Mouse (Mus musculus): ENCODE results near the gene Plekhg5. TPM values are rescaled to one million over a fixed set of nuclear protein-coding genes. Genes with fewer than 3 reads are reported as not detected.

The Plekhg5 gene
- polyA plus RNA-seq, 1 experiment from 2014 or later = 5.1 TPM

GRCm38 (mm10) chr4:152114080-152114479, 41.8 kb downstream of the Plekhg5 start:
- H3K9ac ChIP-seq = no peak overlapping the region
- peaks cover 55% of the 10 kb centered on the region for H3K27me3 ChIP-seq
- H3K4me2 ChIP-seq = no peak overlapping the region
- no peak for ATAC-seq (ENCODE audit: insufficient read depth)
- H3K4me3 ChIP-seq (replicated peaks) = no peak overlapping the region
- WGBS (ENCODE audit: insufficient replicate concordance) = 85% methylated on average over 16 of the region's 16 CpGs
- no peaks in the 10 kb centered on the region for H3K9me3 ChIP-seq (replicated peaks)
- peaks cover 39% of the 10 kb centered on the region for H3K36me3 ChIP-seq (replicated peaks)
- H3K4me1 ChIP-seq (replicated peaks) = peaks cover 39% of the 10 kb centered on the region
- H3K27ac ChIP-seq (replicated peaks) = no peak overlapping the region

- Histone ChIP-seq H3K27me3 (peaks cover 75% of the 10 kb centered on the region), H3K4me1 (replicated peaks) (peaks cover 35% of the 10 kb centered on the region), H3K9me3 (replicated peaks) (no peaks in the 10 kb centered on the region), H3K36me3 (replicated peaks) (peaks cover 32% of the 10 kb centered on the region), H3K4me2 (peak within 1 kb of the TSS; percentile 43), H3K27ac (replicated peaks) (no peak within 1 kb of the TSS), H3K9ac (no peak within 1 kb of the TSS), H3K4me3 (replicated peaks) (0 out of 2 replicates have a peak within 1 kb of the TSS, but pooled peaks have one; percentile 4)
- ATAC-seq (ENCODE audit: insufficient read depth) = peak; percentile 23; the same call in 1 of the 2 replicates
- 1% methylated on average over 30 of the region's 30 CpGs for WGBS (ENCODE audit: insufficient replicate concordance)
Measured at GRCm38 (mm10) chr4:152115921-152116612, 43.8 kb downstream of the Plekhg5 start, which contains the start of gene Tnfrsf25. TSS of gene Tnfrsf25 (plus strand) at chr4:152115934.

GRCm38 (mm10) chr4:152117538-152117937, 45.2 kb downstream of the Plekhg5 start:
- no peak for ATAC-seq (ENCODE audit: insufficient read depth)
- H3K9me3 ChIP-seq (replicated peaks) = no peaks in the 10 kb centered on the region
- no peak overlapping the region for H3K27ac ChIP-seq (replicated peaks)
- no peak overlapping the region for H3K4me3 ChIP-seq (replicated peaks)
- no peak overlapping the region for H3K4me2 ChIP-seq
- peaks cover 21% of the 10 kb centered on the region for H3K36me3 ChIP-seq (replicated peaks)
- H3K9ac ChIP-seq = no peak overlapping the region
- H3K4me1 ChIP-seq (replicated peaks) = peaks cover 29% of the 10 kb centered on the region
- WGBS (ENCODE audit: insufficient replicate concordance) = 60% methylated on average over 9 of the region's 9 CpGs
- peaks cover 90% of the 10 kb centered on the region for H3K27me3 ChIP-seq

DNA sequence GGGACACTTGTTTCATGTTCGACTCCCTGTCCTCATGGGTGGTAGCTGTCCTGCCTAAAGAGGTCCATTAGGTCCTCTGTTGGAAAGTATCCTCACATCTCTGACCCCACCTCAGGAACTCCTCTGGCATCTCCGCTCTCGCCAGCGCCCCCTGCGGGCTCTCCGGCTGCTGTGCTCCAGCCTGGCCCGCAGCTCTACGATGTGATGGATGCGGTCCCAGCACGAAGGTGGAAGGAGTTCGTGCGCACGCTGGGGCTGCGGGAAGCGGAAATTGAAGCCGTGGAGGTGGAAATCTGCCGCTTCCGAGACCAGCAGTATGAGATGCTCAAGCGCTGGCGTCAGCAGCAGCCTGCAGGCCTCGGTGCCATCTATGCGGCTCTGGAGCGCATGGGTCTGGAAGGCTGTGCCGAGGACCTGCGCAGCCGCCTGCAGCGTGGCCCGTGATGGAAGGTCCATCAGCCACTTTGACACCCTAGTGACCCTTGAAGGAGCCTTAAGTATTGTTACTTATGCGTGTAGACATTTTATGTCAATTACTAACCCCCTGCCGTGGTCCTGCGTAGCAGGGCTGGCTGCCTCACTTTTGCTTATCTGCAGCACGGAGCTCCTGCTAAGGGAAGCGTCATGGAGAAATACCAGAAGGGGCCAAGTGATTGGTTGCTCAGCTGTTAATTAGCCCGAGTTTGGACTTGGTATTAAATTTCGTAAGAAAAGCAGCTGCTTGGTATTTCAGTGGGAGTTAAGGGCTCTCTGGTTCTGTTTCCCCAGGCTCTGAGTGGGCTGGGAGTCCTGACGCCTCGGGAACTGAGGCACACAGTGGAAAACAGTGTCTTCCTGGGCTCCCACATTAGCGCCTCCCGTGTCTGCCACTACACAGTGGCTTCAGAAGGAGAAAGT, 47.3 kb downstream of the Plekhg5 start:
- no peak overlapping the region for H3K4me2 ChIP-seq
- H3K27me3 ChIP-seq = peaks cover 100% of the 10 kb centered on the region
- no peak overlapping the region for H3K27ac ChIP-seq (replicated peaks)
- H3K9me3 ChIP-seq (replicated peaks) = no peaks in the 10 kb centered on the region
- 0 out of 2 replicates have a peak, but pooled peaks cover 4% of the 10 kb centered on the region for H3K36me3 ChIP-seq (replicated peaks)
- no peak overlapping the region for H3K4me3 ChIP-seq (replicated peaks)
- no peak for ATAC-seq (ENCODE audit: insufficient read depth)
- H3K4me1 ChIP-seq (replicated peaks) = peaks cover 29% of the 10 kb centered on the region
- 15% methylated on average over 39 of the region's 39 CpGs for WGBS (ENCODE audit: insufficient replicate concordance)
- no peak overlapping the region for H3K9ac ChIP-seq

- no peak overlapping the region for H3K27ac ChIP-seq (replicated peaks)
- ATAC-seq (ENCODE audit: insufficient read depth) = no peak
- H3K9me3 ChIP-seq (replicated peaks) = no peaks in the 10 kb centered on the region
- H3K9ac ChIP-seq = no peak overlapping the region
- peak overlapping the region; percentile 14; the same call in 1 of the 2 replicates for H3K4me2 ChIP-seq
- H3K4me3 ChIP-seq (replicated peaks) = 0 out of 2 replicates have a peak overlapping the region, but pooled peaks have one; percentile 5
- peaks cover 29% of the 10 kb centered on the region for H3K4me1 ChIP-seq (replicated peaks)
- 4% methylated on average over 31 of the region's 31 CpGs for WGBS (ENCODE audit: insufficient replicate concordance)
- peaks cover 100% of the 10 kb centered on the region for H3K27me3 ChIP-seq
- H3K36me3 ChIP-seq (replicated peaks) = no peaks in the 10 kb centered on the region
Measured at GRCm38 (mm10) chr4:152120311-152121182, 48.2 kb downstream of the Plekhg5 start.

DNA sequence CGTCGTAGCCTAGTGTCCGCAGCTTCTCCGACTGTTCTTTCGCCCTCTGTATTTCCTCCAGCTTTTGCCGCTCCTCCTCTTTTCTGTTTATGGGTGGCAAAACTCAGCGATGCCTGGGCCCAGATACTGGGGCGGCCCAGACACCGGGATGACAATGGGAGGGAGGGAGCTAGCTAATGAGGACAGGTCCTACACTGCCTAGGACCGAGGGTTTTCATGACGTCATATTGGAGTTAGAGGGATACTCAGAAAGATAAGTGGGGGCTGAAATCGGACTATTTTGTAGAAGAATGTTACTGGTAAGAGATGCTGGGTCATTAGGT, 48.8 kb downstream of the Plekhg5 start:
- peaks cover 100% of the 10 kb centered on the region for H3K27me3 ChIP-seq
- H3K4me1 ChIP-seq (replicated peaks) = peaks cover 29% of the 10 kb centered on the region
- no peaks in the 10 kb centered on the region for H3K36me3 ChIP-seq (replicated peaks)
- ATAC-seq (ENCODE audit: insufficient read depth) = no peak
- no peaks in the 10 kb centered on the region for H3K9me3 ChIP-seq (replicated peaks)
- 3% methylated on average over 12 of the region's 12 CpGs for WGBS (ENCODE audit: insufficient replicate concordance)
- H3K9ac ChIP-seq = no peak overlapping the region
- H3K4me2 ChIP-seq = no peak overlapping the region
- H3K27ac ChIP-seq (replicated peaks) = no peak overlapping the region
- H3K4me3 ChIP-seq (replicated peaks) = 0 out of 2 replicates have a peak overlapping the region, but pooled peaks have one; percentile 5

DNA sequence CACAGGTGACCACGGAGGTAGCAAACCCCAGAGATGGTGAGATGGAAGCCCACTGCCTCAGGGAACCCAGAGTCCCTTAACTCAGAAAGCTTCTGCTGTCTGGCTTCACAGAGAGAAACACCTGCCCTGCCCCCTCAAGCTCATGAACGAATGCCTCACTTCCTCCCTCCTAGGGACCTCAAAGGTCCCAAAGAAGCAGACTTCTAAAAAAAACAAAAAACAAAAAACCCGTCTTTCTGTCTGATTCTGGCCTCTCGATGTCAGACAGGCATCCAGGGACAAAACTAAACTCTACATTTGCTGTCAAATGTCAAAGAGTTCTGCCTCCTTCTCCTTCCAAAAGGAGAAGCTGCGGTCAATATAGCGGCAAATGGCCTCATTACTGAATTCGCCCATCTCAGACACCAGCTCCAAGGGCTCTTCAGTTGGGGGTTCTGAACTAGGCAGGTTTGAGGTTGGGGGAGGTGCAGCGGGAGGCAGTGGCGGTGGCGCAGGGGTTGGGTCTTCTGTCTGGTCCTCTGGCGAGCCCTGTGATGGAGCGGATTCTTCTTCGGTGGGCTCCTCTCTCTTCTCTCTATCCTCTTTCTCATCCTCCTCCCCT, 52.2 kb downstream of the Plekhg5 start:
- peaks cover 37% of the 10 kb centered on the region for H3K4me1 ChIP-seq (replicated peaks)
- no peak overlapping the region for H3K4me3 ChIP-seq (replicated peaks)
- H3K4me2 ChIP-seq = 0 out of 2 replicates have a peak overlapping the region, but pooled peaks have one; percentile 30
- WGBS (ENCODE audit: insufficient replicate concordance) = 12% methylated on average over 13 of the region's 13 CpGs
- H3K9me3 ChIP-seq (replicated peaks) = no peaks in the 10 kb centered on the region
- no peak overlapping the region for H3K9ac ChIP-seq
- H3K27ac ChIP-seq (replicated peaks) = no peak overlapping the region
- no peaks in the 10 kb centered on the region for H3K36me3 ChIP-seq (replicated peaks)
- no peak for ATAC-seq (ENCODE audit: insufficient read depth)
- H3K27me3 ChIP-seq = peaks cover 100% of the 10 kb centered on the region

- Histone ChIP-seq H3K9me3 (replicated peaks) (no peaks in the 10 kb centered on the region), H3K9ac (no peak overlapping the region), H3K4me2 (peak overlapping the region; percentile 30; the same call in 1 of the 2 replicates), H3K4me3 (replicated peaks) (0 out of 2 replicates have a peak overlapping the region, but pooled peaks have one; percentile 9), H3K27ac (replicated peaks) (no peak overlapping the region), H3K27me3 (peaks cover 100% of the 10 kb centered on the region), H3K4me1 (replicated peaks) (peaks cover 31% of the 10 kb centered on the region), H3K36me3 (replicated peaks) (no peaks in the 10 kb centered on the region)
- 13% methylated on average over 56 of the region's 56 CpGs for WGBS (ENCODE audit: insufficient replicate concordance)
- ATAC-seq (ENCODE audit: insufficient read depth) = no peak
Measured at GRCm38 (mm10) chr4:152125161-152126025, 53.1 kb downstream of the Plekhg5 start.

DNA sequence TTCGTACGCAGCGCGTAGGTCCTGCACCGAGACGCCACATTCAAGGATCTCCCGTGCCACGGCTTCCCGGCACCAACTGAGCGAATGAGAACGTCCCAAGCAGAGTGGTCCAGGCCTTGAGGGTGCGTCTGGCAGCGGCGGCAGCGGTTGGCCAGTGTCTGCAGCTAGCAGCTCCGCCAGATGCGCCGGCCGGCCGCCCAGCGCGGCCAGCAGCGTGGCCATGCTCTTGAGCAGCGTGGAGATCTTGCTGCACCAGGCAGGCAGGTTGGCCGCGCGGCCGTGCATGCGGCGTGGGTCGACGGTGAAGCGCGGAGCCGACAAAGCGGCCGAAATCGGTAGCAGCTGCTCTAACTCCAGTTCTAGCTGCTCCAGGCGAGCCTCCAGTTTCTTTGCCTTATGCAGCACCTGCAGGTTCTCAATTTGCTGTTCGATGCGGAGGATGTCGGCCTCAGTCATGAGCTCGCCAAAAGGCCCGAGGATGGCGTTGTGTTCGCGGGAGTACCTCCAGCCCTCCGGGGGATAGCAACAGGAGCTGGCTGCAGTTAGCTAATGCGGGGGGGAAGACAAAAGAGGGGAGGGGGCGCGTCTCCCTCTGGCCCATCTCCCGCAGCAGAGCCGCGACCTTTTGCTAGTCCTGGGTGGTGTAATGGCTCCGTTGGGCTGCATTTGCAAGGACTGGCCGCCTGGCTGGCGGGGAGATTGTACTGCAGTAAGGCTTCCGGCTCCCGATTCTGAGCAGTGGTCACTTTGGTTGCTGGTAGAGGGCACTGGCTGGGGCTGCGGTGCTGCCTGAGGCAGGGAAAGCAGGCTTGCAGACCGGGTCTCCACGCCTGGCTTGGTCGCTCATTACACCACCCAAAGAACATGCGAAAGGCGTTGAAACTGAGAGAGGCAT, 54.0 kb downstream of the Plekhg5 start:
- Histone ChIP-seq H3K9ac (no peak overlapping the region), H3K4me3 (replicated peaks) (0 out of 2 replicates have a peak overlapping the region, but pooled peaks have one; percentile 10), H3K36me3 (replicated peaks) (no peaks in the 10 kb centered on the region), H3K4me2 (peak overlapping the region; percentile 30), H3K9me3 (replicated peaks) (no peaks in the 10 kb centered on the region), H3K27me3 (peaks cover 100% of the 10 kb centered on the region), H3K4me1 (replicated peaks) (peaks cover 34% of the 10 kb centered on the region), H3K27ac (replicated peaks) (no peak overlapping the region)
- no peak for ATAC-seq (ENCODE audit: insufficient read depth)
- 13% methylated on average over 65 of the region's 65 CpGs for WGBS (ENCODE audit: insufficient replicate concordance)
